Mouse (Mus musculus) left cerebral cortex, postnatal 14 days (tissue): ENCODE data around the gene Fat3. TPM values are rescaled to one million over a fixed set of nuclear protein-coding genes. Genes with fewer than 3 reads are reported as not detected.

Experiments
- DNase-seq, 2 experiments: peaks; one replicate each; pipeline ENCODE4 v3.0.0; 2021 to 2022; ENCODE audit warnings: low spot score in 2 of 2, mixed read lengths in 1 of 2
- intact Hi-C: fragments of 180-260 bp; cut with DNase I; formaldehyde crosslinking; loops from one replicate; pipeline ENCODE4 v1.15.1; 2025
- long read RNA-seq, 2 experiments: library from polyadenylated mRNA; stranded (forward); transcript quantifications; one replicate each; pipeline ENCODE4 v2.0.0; 2021
- total RNA-seq, 2 experiments: library from RNA; stranded (reverse); gene quantifications; 2 replicates each; pipeline ENCODE4 v1.2.3; 2021

Gene Fat3
- 10 to 100 TPM; 61.3 to 69.1 TPM for total RNA-seq
- long read RNA-seq, experiment 1, partial matches to known transcripts: 0 of 2 reads
- long read RNA-seq, experiment 1, other reads (novel, unspliced or antisense): 2 of 2 reads
- long read RNA-seq, experiment 2, partial matches to known transcripts: 0 of 3 reads
- long read RNA-seq, experiment 2, other reads (novel, unspliced or antisense): 3 of 3 reads

GRCm38 (mm10) chr9:16501186-16501711, at the start of gene Fat3:
Fat3 (minus strand) TSS chr9:16501285.
- peak in 1 of 2 experiments; percentile 35 for DNase-seq
- intact Hi-C loops: loop anchor here (10.0 kb wide), 2 partner anchors 196 to 386 kb away; no protein-coding TSS in a partner anchor

- no peak for DNase-seq
- intact Hi-C loops: no loop called here
Observed at GRCm38 (mm10) chr9:16532884-16533283, 31.8 kb upstream of the Fat3 start.

GRCm38 (mm10) chr9:16517543-16517942, 16.5 kb upstream of the Fat3 start:
- no peak for DNase-seq
- intact Hi-C loops: no loop called here

GRCm38 (mm10) chr9:16512005-16512404, 10.9 kb upstream of the Fat3 start:
- intact Hi-C loops: no loop called here
- no peak for DNase-seq

- intact Hi-C loops: loop anchor here (10.0 kb wide), 2 partner anchors 199 to 389 kb away; no protein-coding TSS in a partner anchor
- DNase-seq: no peak
Observed at GRCm38 (mm10) chr9:16503776-16504175, 2.7 kb upstream of the Fat3 start.

GRCm38 (mm10) chr9:16502673-16503343, 1.7 kb upstream of the Fat3 start:
- peak in 1 of 2 experiments; percentile 21 for DNase-seq
- intact Hi-C loops: loop anchor here (10.0 kb wide), 2 partner anchors 198 to 388 kb away; no protein-coding TSS in a partner anchor

GRCm38 (mm10) chr9:16501990-16502672, 1.0 kb upstream of the Fat3 start:
- DNase-seq: peak; percentile 74 to 82
- intact Hi-C loops: loop anchor here (10.0 kb wide), 2 partner anchors 197 to 387 kb away; no protein-coding TSS in a partner anchor

- intact Hi-C loops: loop anchor here (10.0 kb wide), 2 partner anchors 196 to 386 kb away; no protein-coding TSS in a partner anchor
- peak; percentile 26 to 53 for DNase-seq
Observed at GRCm38 (mm10) chr9:16500382-16501185, 501 bp downstream of the Fat3 start.

GRCm38 (mm10) chr9:16499621-16500381, 1.3 kb downstream of the Fat3 start:
- intact Hi-C loops: loop anchor here (10.0 kb wide), 2 partner anchors 195 to 385 kb away; no protein-coding TSS in a partner anchor
- peak; percentile 55 to 67 for DNase-seq

- DNase-seq: no peak
- intact Hi-C loops: no loop called here
Observed at GRCm38 (mm10) chr9:16498876-16499275, 2.2 kb downstream of the Fat3 start.

GRCm38 (mm10) chr9:16497361-16497760, 3.7 kb downstream of the Fat3 start:
- DNase-seq: no peak
- intact Hi-C loops: no loop called here

- intact Hi-C loops: no loop called here
- DNase-seq: no peak
Observed at GRCm38 (mm10) chr9:16496331-16496730, 4.8 kb downstream of the Fat3 start.

- intact Hi-C loops: no loop called here
- no peak for DNase-seq
Observed at GRCm38 (mm10) chr9:16489661-16490060, 11.4 kb downstream of the Fat3 start.

GRCm38 (mm10) chr9:16487565-16487964, 13.5 kb downstream of the Fat3 start:
- intact Hi-C loops: no loop called here
- DNase-seq: no peak

- intact Hi-C loops: no loop called here
- DNase-seq: no peak
Observed at GRCm38 (mm10) chr9:16486229-16486628, 14.9 kb downstream of the Fat3 start.

GRCm38 (mm10) chr9:16485173-16485572, 15.9 kb downstream of the Fat3 start:
- intact Hi-C loops: no loop called here
- no peak for DNase-seq

- intact Hi-C loops: no loop called here
- DNase-seq: no peak
Observed at GRCm38 (mm10) chr9:16484765-16485164, 16.3 kb downstream of the Fat3 start.

- intact Hi-C loops: no loop called here
- DNase-seq: no peak
Observed at GRCm38 (mm10) chr9:16461491-16461890, 39.6 kb downstream of the Fat3 start.
